Mouse (Mus musculus) cerebellum, adult (tissue): Measurements from ENCODE around the gene Scgb2b2.

Source experiments
- ATAC-seq: cut with Nextera tagmentation; 2 replicates; pipeline ENCODE4 v1.9.2; 2017; ENCODE audit warnings: mild to moderate bottlenecking, moderate library complexity, mixed read lengths; ENCODE audit not compliant: insufficient number of reproducible peaks, low FRiP score, low TSS enrichment

Gene Scgb2b2

GRCm38 (mm10) chr7:31290208-31290607, at the start of gene Scgb2b2:
TSS of gene Scgb2b2 (plus strand) at chr7:31290508.
- no peak for ATAC-seq

GRCm38 (mm10) chr7:31291721-31292120, 1.4 kb downstream of the Scgb2b2 start, which contains the start of gene Scgb1b2:
TSS of gene Scgb1b2 (minus strand) at chr7:31291821.
- ATAC-seq, result no peak
